Mouse (Mus musculus) embryonic facial prominence, embryonic 10.5 days (tissue): ENCODE data around the gene Ccer2. TPM values are rescaled to one million over a fixed set of nuclear protein-coding genes. Genes with fewer than 3 reads are reported as not detected.

Source experiments
- DNase-seq: peaks from one replicate; pipeline ENCODE4 v3.0.0-alpha.2; 2017; ENCODE audit warnings: low spot score
- H3K27ac ChIP-seq: fragments of 300-500 bp; sonication (generic); replicated peaks from 2 replicates; pipeline ENCODE4 v1.5.1; 2016; ENCODE audit warnings: mild to moderate bottlenecking
- H3K27me3 ChIP-seq: fragments of 300-500 bp; sonication (generic); replicated peaks from 2 replicates; pipeline ENCODE4 v1.6.1; 2016; ENCODE audit warnings: low read depth, mild to moderate bottlenecking; ENCODE audit not compliant: poor library complexity, severe bottlenecking
- H3K36me3 ChIP-seq: fragments of 300-500 bp; sonication (generic); replicated peaks from 2 replicates; pipeline ENCODE4 v1.6.1; 2016; ENCODE audit warnings: mild to moderate bottlenecking, moderate library complexity
- H3K4me1 ChIP-seq: fragments of 300-500 bp; sonication (generic); 2 replicates; pipeline ENCODE4 v1.6.1; 2016
- H3K4me3 ChIP-seq: fragments of 300-500 bp; sonication (generic); 2 replicates; pipeline ENCODE4 v1.5.1; 2016; ENCODE audit warnings: mild to moderate bottlenecking, moderate library complexity
- H3K9me3 ChIP-seq: fragments of 300-500 bp; sonication (generic); 2 replicates; pipeline ENCODE4 v1.6.1; 2016; ENCODE audit warnings: mild to moderate bottlenecking
- WGBS: fragments of 180-500 bp; shearing (Covaris S2); methylation state at CpG from one replicate; pipeline ENCODE4 v1.1.7; 2016; 5-methylcytosine and 5-hydroxymethylcytosine counted together
- polyA plus RNA-seq: library from polyadenylated mRNA; unstranded; fragments of >200 nt; fragmentation: Nextera tagmentation; extraction: Ambion mirVana; gene quantifications from 2 replicates; pipeline ENCODE4 v1.2.1, GENCODE M21; 2016

Gene Ccer2
- polyA plus RNA-seq, 1 experiment from 2014 or later, result 2.1 TPM

DNA sequence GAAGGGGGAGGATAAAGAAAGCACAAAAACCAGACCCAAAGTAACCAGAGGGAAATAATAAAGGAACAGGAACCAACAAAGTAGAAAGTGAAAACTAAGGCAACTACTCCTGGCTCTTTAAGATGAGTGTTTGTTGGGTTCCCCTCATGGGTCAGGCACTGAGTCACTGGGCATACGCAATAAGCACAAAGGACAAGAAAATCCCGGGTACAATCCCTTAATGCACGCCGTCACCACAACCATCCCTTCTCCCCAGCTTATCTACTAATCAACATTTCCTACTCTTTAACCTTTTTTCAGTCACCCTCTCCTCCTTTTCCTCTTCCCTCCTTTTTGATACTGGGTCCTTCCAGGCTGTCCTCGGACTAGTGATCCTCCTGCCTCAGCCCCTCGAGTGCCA, 9.2 kb downstream of the Ccer2 start:
- Histone ChIP-seq H3K4me1 (peaks cover 24% of the 10 kb centered on the region), H3K4me3 (peak overlapping the region; percentile 81), H3K27me3 (no peaks in the 10 kb centered on the region), H3K27ac (no peak overlapping the region), H3K9me3 (no peaks in the 10 kb centered on the region), H3K36me3 (peaks cover 28% of the 10 kb centered on the region)
- WGBS, result 89% methylated on average over 6 of the region's 6 CpGs
- DNase-seq, result no peak

DNA sequence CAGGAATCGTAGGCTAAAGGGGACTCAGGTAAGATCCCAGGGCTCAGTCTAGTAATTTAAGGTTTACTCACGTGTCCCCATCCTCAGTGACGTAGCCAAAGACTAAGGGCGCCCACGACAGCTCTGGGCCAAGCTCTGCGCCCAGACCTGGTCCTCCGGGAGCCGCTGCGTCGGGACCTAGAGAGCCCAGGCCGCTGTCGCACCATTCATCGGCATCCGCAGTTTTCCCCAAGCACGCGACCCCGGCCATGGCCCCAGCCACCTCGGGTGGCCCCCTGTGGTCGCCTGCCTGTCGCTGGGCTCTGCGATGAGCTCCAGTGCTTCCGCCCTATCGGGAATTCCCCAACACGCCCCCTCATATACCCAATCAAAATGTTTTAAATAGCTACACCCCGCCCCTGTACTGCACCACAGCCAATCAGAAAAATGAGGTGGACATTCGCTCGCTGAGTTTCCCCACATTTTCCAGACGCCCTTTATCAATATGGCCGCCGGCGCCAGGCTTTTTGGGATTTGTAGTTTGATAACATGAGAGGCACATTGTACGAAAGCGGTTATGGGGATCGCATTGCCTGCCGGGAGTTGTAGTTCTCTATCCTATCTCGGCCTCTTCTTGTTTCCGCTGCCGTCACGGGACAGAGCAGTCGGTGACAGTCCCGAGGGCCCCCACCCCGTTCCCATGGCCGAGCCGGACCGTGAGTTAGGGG, 10.4 kb downstream of the Ccer2 start, which contains the start of gene Sirt2:
Gene Sirt2, plus strand, starts transcription at position 563 of the 707 bp plus-strand sequence.
- Histone ChIP-seq H3K4me1 (peaks cover 24% of the 10 kb centered on the region), H3K9me3 (no peaks in the 10 kb centered on the region), H3K36me3 (peaks cover 17% of the 10 kb centered on the region), H3K27me3 (no peaks in the 10 kb centered on the region), H3K27ac (peak within 1 kb of the TSS; percentile 83), H3K4me3 (peak within 1 kb of the TSS; percentile 81)
- under 1% methylated on average over 45 of the region's 45 CpGs for WGBS
- peak; percentile 97 for DNase-seq

DNA sequence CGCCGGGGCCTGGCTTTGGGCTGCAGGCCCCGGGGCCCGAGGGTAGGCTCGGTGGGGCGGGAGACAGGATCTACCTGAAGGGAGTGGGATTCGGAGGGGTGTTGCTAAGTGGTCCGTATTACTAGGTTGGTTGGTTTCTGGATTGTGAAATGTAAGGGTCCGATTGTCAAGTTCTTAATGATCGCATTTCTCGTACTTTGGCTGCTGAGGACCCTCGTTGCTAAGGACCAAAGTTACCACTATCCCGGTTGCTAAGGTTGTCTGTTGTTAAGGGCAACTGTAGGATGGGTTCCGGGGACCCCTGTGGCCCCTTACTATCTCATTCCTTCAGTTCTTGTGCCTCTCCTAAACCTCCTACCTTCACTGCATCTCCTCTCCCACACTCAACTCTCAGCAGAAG, 10.9 kb downstream of the Ccer2 start:
- Histone ChIP-seq H3K36me3 (peaks cover 15% of the 10 kb centered on the region), H3K4me1 (peaks cover 24% of the 10 kb centered on the region), H3K27ac (peak overlapping the region; percentile 83), H3K9me3 (no peaks in the 10 kb centered on the region), H3K4me3 (peak overlapping the region; percentile 81), H3K27me3 (no peaks in the 10 kb centered on the region)
- WGBS, result 7% methylated on average over 14 of the region's 14 CpGs
- no peak for DNase-seq

- Histone ChIP-seq H3K27ac (peak within 1 kb of the TSS; percentile 83), H3K27me3 (no peaks in the 10 kb centered on the region), H3K4me3 (peak within 1 kb of the TSS; percentile 81), H3K36me3 (peaks cover 16% of the 10 kb centered on the region), H3K9me3 (no peaks in the 10 kb centered on the region), H3K4me1 (peaks cover 24% of the 10 kb centered on the region)
- WGBS, result 67% methylated on average over 7 of the region's 7 CpGs
- DNase-seq, result no peak
These were observed 11.5 kb downstream of the Ccer2 start, which contains the start of gene Nfkbib for GRCm38 (mm10) chr7:28767462-28767965. Nfkbib (minus strand) TSS chr7:28767512.

GRCm38 (mm10) chr7:28769414-28769958, 13.5 kb downstream of the Ccer2 start:
- Histone ChIP-seq H3K4me1 (peaks cover 31% of the 10 kb centered on the region), H3K27ac (no peak overlapping the region), H3K36me3 (peaks cover 12% of the 10 kb centered on the region; the same call in 1 of the 2 replicates), H3K9me3 (no peaks in the 10 kb centered on the region), H3K4me3 (no peak overlapping the region), H3K27me3 (no peaks in the 10 kb centered on the region)
- 92% methylated on average over 9 of the region's 9 CpGs for WGBS
- DNase-seq, result no peak

DNA sequence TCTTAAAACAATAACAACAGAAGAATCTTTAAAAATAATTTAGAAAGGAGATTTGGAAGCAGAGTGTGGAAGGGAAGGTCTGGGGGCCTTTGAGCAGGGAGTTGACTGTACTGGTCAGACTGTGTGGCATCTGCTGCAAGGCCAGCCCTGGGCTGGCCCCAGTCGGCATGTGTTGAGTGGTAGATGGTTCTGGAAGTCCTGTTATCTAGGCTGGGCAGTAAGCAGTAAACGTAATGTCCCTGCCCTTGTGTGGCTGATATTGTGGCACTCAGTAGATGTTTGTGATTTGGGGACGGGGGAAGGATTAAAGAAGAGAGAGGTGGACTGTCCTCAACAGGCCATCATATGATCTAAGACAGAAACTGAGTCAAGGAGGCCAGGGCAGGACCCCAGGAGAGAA, 14.3 kb downstream of the Ccer2 start:
- no peak for DNase-seq
- WGBS, result 89% methylated on average over 3 of the region's 3 CpGs
- Histone ChIP-seq H3K4me1 (peaks cover 26% of the 10 kb centered on the region), H3K4me3 (no peak overlapping the region), H3K27me3 (no peaks in the 10 kb centered on the region), H3K9me3 (no peaks in the 10 kb centered on the region), H3K27ac (no peak overlapping the region), H3K36me3 (peaks cover 16% of the 10 kb centered on the region; the same call in 1 of the 2 replicates)

DNA sequence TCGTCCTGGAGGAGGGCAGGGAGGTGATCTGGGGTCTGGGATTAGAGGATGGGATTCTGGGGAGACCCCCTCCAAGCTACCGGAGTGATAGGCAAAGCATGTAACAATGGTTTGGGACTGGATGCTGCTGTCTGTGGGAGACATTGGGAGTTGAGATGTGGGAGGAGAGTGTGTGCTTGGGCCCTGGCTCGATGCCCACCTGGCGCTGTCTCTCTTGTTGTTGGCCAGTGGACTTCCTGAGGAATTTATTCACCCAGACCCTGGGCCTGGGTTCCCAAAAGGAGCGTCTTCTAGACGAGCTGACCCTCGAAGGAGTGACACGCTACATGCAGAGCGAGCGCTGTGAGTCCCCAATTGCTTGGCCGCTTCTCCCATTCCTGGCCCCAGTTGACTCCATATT, 15.9 kb downstream of the Ccer2 start:
- Histone ChIP-seq H3K27ac (no peak overlapping the region), H3K36me3 (peaks cover 31% of the 10 kb centered on the region), H3K4me3 (peak overlapping the region; percentile 3; the same call in 1 of the 2 replicates), H3K4me1 (peaks cover 19% of the 10 kb centered on the region), H3K9me3 (no peaks in the 10 kb centered on the region), H3K27me3 (no peaks in the 10 kb centered on the region)
- no peak for DNase-seq
- 93% methylated on average over 11 of the region's 11 CpGs for WGBS

GRCm38 (mm10) chr7:28773163-28773562, 17.2 kb downstream of the Ccer2 start:
- H3K27ac ChIP-seq, result no peak overlapping the region
- H3K9me3 ChIP-seq, result no peaks in the 10 kb centered on the region
- peaks cover 7% of the 10 kb centered on the region; the same call in 1 of the 2 replicates for H3K4me1 ChIP-seq
- H3K27me3 ChIP-seq, result no peaks in the 10 kb centered on the region
- no peak for DNase-seq
- peaks cover 41% of the 10 kb centered on the region for H3K36me3 ChIP-seq
- WGBS, result 77% methylated on average over 3 of the region's 3 CpGs
- H3K4me3 ChIP-seq, result no peak overlapping the region

DNA sequence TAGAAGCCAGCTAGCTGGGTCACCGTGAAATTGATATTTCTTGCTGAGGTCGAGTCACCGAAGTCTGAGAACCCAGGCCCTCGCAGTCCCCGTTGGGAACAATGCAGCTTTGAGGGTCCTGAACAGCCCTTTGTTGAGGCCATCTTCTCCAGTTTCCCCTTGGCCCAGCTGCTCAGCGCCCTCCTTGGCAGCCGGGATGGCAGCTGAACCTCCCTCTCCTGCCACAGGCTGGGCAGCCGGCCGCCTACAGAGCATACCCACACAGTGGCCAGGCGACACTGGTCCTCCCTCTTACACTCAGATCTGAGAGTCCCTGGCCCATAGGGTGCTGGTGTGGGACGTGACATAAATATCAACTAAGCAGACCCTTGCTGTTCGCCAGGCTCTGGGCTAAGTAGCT, 18.2 kb downstream of the Ccer2 start:
- Histone ChIP-seq H3K4me3 (no peak overlapping the region), H3K36me3 (peaks cover 41% of the 10 kb centered on the region), H3K27ac (peak overlapping the region; percentile 54), H3K4me1 (peaks cover 7% of the 10 kb centered on the region; the same call in 1 of the 2 replicates), H3K27me3 (no peaks in the 10 kb centered on the region), H3K9me3 (no peaks in the 10 kb centered on the region)
- WGBS, result 50% methylated on average over 12 of the region's 12 CpGs
- peak; percentile 34 for DNase-seq

GRCm38 (mm10) chr7:28775129-28775528, 19.2 kb downstream of the Ccer2 start:
- H3K27me3 ChIP-seq, result no peaks in the 10 kb centered on the region
- peaks cover 8% of the 10 kb centered on the region for H3K4me1 ChIP-seq
- H3K27ac ChIP-seq, result no peak overlapping the region
- H3K9me3 ChIP-seq, result no peaks in the 10 kb centered on the region
- H3K36me3 ChIP-seq, result peaks cover 41% of the 10 kb centered on the region
- WGBS, result 88% methylated on average over 7 of the region's 7 CpGs
- no peak for DNase-seq
- H3K4me3 ChIP-seq, result no peak overlapping the region

DNA sequence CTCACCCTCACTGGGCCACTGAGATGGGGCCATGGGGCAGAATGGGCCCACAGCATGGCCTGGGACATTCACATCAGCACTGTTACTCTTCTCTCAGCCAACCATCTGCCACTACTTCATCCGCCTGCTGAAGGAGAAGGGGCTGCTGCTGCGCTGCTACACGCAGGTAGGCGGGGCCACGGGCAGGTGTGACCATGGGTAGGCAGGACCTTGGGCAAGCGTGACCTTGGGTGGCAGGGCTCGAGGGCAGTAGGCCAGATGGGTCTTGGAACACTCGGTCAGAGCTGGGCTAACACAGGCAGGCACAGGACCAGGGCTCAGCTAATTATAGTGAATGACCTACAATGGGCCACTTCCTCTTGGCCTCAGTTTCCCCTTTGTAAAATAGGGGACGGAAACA, 22.9 kb downstream of the Ccer2 start:
- Histone ChIP-seq H3K9me3 (no peaks in the 10 kb centered on the region), H3K27me3 (no peaks in the 10 kb centered on the region), H3K4me3 (no peak overlapping the region), H3K4me1 (peaks cover 17% of the 10 kb centered on the region), H3K27ac (no peak overlapping the region), H3K36me3 (peaks cover 40% of the 10 kb centered on the region)
- WGBS, result 84% methylated on average over 9 of the region's 9 CpGs
- DNase-seq, result no peak

GRCm38 (mm10) chr7:28780067-28780658, 24.2 kb downstream of the Ccer2 start:
- DNase-seq, result peak; percentile 84
- peaks cover 48% of the 10 kb centered on the region for H3K36me3 ChIP-seq
- no peaks in the 10 kb centered on the region for H3K27me3 ChIP-seq
- H3K27ac ChIP-seq, result peak overlapping the region; percentile 67
- H3K4me3 ChIP-seq, result no peak overlapping the region
- 47% methylated on average over 6 of the region's 6 CpGs for WGBS
- no peaks in the 10 kb centered on the region for H3K9me3 ChIP-seq
- peaks cover 18% of the 10 kb centered on the region for H3K4me1 ChIP-seq
